Mouse (Mus musculus) cortical plate, adult 2 months (tissue): ENCODE data around the gene Thtpa. TPM values are rescaled to one million over a fixed set of nuclear protein-coding genes. Genes with fewer than 3 reads are reported as not detected.

ENCODE experiments used
- H3K27ac ChIP-seq: fragments of 200-500 bp; 2 replicates; pipeline ENCODE4 v1.5.1; 2012; ENCODE audit warnings: low read length, control low read depth, inconsistent platforms; ENCODE audit not compliant: insufficient read depth
- H3K4me1 ChIP-seq: fragments of 200-500 bp; 2 replicates; pipeline ENCODE4 v1.6.1; 2011; ENCODE audit warnings: low read length; ENCODE audit not compliant: control insufficient read depth, insufficient read depth
- H3K4me3 ChIP-seq: fragments of 200-500 bp; 2 replicates; pipeline ENCODE4 v1.5.1; 2011; ENCODE audit warnings: mild to moderate bottlenecking, low read length, control low read depth; ENCODE audit not compliant: insufficient read depth
- CTCF ChIP-seq: fragments of 200-500 bp; IDR thresholded peaks from 2 replicates; pipeline ENCODE4 v1.5.1; 2011; ENCODE audit warnings: mild to moderate bottlenecking, control low read depth, low read length; ENCODE audit not compliant: insufficient read depth; ENCODE audit errors: extremely low read depth
- POLR2A ChIP-seq: fragments of 200-500 bp; IDR thresholded peaks from 2 replicates; pipeline ENCODE4 v1.6.1; 2011; ENCODE audit warnings: mild to moderate bottlenecking, low read length, control low read depth; ENCODE audit not compliant: insufficient read depth; ENCODE audit errors: extremely low read depth
- polyA plus RNA-seq: library from polyadenylated mRNA; depleted of rRNA; stranded (reverse); fragments of >200 nt; gene quantifications from 2 replicates; pipeline ENCODE4 v1.2.3, GENCODE M21; 2012; rRNA removed

Thtpa gene
- polyA plus RNA-seq, 1 experiment, result 13.8 TPM

DNA sequence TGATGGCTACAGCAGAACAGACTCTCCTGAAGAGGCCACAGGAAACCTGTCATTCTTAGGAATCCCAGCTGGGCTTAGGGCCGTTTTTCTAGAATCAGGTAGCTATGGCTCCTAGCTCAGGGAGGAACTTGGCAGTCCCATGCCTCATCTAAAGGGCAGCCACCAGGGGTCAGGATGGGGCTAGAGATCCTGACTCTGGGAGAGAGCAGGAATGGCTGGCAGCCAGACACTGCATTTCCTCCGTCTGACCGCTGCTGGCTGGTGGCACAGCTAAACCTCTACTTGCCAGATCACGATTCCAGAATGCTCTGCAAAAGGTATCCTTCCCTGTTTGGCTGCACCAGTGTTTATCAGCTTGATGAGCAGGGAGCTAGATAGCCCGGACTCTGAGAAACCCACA is 27.4 kb downstream of the Thtpa start:
- Histone ChIP-seq H3K4me1 (peaks cover 6% of the 10 kb centered on the region), H3K27ac (no peak overlapping the region), H3K4me3 (no peak overlapping the region)
- TF ChIP-seq CTCF (peak; percentile 58), POLR2A (no peak)

DNA sequence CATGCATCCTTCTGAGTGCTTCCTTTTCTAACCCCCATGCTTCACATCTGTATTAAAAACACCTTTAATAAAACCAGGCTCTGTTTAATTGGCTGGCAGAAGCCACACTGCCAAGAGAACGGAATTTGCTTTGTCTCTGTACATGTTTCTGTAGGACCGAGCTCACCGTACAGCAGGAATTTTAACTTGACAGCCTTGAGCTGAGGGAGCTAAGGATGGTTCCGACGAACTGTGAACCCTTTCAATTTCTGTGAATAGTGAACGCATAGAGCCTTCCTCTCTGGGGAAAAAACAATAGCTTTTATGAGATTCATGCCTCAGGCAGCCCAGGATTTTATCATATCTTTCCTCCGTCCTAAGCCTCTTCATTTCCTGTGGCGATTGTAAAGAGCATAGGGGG is 27.8 kb downstream of the Thtpa start:
- no peak overlapping the region for H3K4me3 ChIP-seq
- H3K4me1 ChIP-seq, result peaks cover 5% of the 10 kb centered on the region
- TF ChIP-seq CTCF (no peak), POLR2A (no peak)
- no peak overlapping the region for H3K27ac ChIP-seq

DNA sequence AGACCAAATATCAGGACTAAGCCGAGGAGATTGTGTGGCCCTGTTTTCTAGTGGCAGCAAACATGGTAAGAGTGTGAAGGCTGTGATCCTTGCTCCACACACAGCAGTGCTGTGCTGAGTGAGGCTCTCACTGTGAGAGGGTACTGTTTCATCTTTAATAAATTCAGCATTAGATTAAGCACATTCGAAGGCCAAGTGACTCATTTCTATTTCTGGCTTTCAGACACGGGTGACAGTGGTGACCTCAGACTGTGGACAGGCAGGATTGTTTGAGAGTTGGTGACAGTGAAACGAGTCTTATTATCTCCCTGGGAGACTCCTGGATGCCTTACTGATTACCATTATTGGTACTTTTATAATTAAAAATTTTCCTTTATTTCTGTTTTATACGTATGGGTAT is 31.1 kb downstream of the Thtpa start:
- no peak for TF ChIP-seq POLR2A
- TF ChIP-seq CTCF, result no peak
- no peak overlapping the region for H3K27ac ChIP-seq
- no peak overlapping the region for H3K4me3 ChIP-seq
- H3K4me1 ChIP-seq, result peaks cover 3% of the 10 kb centered on the region

DNA sequence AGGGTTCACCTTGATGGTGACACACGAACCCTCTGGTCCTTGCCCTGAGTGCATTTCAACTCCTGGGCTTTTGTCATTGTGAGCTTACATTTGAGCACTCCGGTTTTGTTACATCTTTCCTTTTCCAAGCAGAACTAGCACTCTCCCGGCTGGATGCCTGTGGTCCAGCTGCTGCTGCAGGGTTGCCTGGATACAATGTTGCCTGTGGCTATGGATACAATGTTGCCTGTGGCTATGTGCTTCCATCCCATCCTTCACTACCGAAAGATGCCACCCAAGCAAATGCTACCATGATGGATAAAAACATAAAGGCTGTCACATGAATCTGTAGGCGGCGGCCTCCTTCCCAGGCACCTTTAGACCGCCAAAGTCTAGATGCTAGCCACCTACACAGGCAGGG is 31.9 kb downstream of the Thtpa start:
- Histone ChIP-seq H3K4me3 (no peak overlapping the region), H3K4me1 (peaks cover 3% of the 10 kb centered on the region), H3K27ac (no peak overlapping the region)
- TF ChIP-seq CTCF (no peak), POLR2A (no peak)

DNA sequence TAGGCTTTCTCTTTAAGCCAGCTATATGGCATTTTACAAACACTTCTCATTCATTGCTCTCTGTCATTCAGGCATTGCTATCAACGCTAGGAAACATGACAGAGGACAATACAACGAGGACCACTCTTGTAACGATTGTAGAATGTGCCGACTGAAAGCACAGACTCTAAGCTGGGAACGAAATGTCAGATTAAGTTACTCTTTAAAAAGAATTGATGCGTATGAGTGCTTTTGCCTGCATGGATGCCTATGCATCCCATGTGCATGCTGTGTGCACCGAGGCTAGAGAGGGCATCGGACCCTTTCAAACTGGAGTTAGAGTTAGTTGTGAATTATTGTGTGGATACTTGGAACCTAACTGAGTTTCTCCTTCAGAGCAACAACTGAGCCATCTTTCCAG is 41.1 kb downstream of the Thtpa start:
- Histone ChIP-seq H3K4me1 (no peaks in the 10 kb centered on the region), H3K4me3 (no peak overlapping the region), H3K27ac (no peak overlapping the region)
- TF ChIP-seq POLR2A (no peak), CTCF (no peak)

DNA sequence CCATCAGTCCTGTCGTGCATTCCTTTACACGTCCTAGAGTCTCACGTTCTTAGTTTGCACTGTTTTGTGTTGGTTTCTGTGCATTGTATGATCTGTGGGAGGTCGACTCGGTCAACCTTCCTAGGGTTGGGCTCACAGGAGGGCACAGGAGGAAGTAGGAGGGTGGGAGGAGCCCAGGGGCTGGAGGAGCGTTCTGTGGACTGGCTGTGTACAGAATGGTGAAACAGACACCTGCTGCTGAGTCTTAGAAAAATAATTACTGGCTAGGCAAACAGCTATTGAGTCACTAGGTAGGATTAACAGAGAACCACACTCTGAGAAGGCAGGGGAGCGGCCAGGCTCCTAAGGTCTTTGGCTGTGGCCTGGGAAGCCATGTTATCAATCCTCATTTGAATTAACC is 44.7 kb downstream of the Thtpa start:
- Histone ChIP-seq H3K27ac (no peak overlapping the region), H3K4me1 (no peaks in the 10 kb centered on the region), H3K4me3 (no peak overlapping the region)
- TF ChIP-seq CTCF (no peak), POLR2A (no peak)

DNA sequence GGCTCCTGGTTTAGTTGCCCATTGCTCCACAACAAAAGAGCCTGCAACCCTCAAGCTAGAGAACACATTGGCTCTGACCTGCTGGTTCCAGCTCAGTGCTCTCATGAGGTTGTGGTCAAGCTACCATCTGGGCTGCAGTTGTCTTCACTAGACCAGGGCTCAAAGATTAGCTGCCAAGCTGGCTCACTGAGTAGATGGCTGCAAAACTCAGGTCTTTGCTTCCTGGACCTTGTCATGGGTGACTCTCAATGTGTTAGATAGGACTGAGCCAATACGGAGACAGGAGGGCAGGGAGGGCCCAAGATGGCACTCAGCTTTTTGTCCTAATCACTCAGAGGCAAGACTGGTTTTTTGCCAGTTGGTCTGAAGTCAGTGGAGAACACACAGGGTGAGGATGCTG is 51.7 kb downstream of the Thtpa start:
- Histone ChIP-seq H3K4me1 (no peaks in the 10 kb centered on the region), H3K27ac (no peak overlapping the region), H3K4me3 (no peak overlapping the region)
- no peak for TF ChIP-seq CTCF

DNA sequence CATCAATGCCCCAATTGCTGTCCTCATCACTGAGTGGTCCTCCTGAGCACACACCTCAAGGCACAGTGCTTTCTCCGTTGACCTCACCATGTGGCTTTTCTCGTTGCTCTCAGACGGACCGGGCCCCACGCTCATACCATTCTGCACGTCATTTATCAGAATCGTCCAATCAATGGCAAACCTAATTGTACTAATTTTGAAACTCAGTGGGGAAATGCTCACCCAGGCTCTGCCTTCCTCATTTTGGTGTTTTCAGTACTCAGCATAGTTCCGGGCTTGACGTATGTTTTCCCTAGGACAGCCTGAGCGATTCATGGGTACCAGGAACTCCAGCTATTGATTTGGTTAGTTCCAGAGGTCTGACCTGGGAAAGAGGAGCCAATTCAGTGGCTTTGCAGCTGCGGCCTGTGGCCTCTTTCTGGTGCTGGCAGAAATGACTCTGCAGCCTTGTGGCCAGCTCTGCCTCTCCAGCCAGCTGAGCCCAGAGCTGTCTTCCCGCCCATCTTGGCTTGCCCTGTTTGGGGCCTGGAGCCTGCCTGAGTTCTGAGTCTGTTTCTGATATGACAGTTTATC is 52.3 kb downstream of the Thtpa start:
- TF ChIP-seq CTCF (no peak), POLR2A (no peak)
- Histone ChIP-seq H3K4me3 (no peak overlapping the region), H3K4me1 (no peaks in the 10 kb centered on the region), H3K27ac (no peak overlapping the region)

DNA sequence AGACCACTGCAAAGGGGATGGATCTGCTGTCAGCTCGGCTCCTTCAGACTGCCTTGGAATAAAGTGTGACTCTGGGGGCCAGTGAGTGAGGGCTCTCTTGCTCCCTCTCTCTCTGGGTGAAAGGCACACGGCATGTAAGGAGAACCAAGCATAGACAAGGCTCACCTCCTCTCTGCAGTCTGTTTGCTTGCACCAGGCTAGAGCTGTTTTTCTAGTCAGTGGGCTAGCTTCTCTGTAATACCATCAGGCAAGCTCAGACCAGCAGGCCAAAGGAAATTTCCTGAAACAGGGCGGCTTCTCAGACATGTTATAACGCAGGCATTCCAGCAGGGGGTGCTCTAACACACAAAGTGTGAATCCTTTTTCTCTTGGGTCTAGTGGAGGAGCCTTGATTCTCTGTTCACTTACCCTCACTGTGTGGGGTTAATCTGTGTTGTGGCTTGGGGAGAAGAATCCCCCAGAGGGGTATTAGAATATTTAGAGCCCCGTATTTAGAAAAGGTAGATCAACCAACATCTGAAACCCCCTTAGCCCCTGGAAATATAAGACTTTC is 53.9 kb downstream of the Thtpa start:
- no peak for TF ChIP-seq POLR2A
- TF ChIP-seq CTCF, result peak; percentile 89
- Histone ChIP-seq H3K4me1 (no peaks in the 10 kb centered on the region), H3K27ac (no peak overlapping the region), H3K4me3 (no peak overlapping the region)

Other genes starting within 250 kb of the Thtpa start
- gene Homez, start 223.8 kb upstream of the Thtpa start, polyA plus RNA-seq, result 9.6 TPM in 2 replicates
- gene Ppp1r3e, start 217.2 kb upstream of the Thtpa start, polyA plus RNA-seq, result 15.7 and 16.1 TPM in 2 replicates
- 109 and 115 TPM in 2 replicates for gene Bcl2l2, start 211.4 kb upstream of the Thtpa start, polyA plus RNA-seq
- 0.15 and 0.50 TPM in 2 replicates for gene Gm20521, start 211.3 kb upstream of the Thtpa start, polyA plus RNA-seq
- 414 and 456 TPM in 2 replicates for gene Pabpn1, start 202.3 kb upstream of the Thtpa start, polyA plus RNA-seq
- gene Slc22a17, start 181.7 kb upstream of the Thtpa start, polyA plus RNA-seq, result 776 and 795 TPM in 2 replicates
- gene Efs, start 168.7 kb upstream of the Thtpa start, polyA plus RNA-seq, result 7.5 and 8.2 TPM in 2 replicates
- 0.13 and 0.17 TPM in 2 replicates for gene Il25, start 162.1 kb upstream of the Thtpa start, polyA plus RNA-seq
- gene Cmtm5, start 158.5 kb upstream of the Thtpa start, polyA plus RNA-seq, result 136 and 169 TPM in 2 replicates
- gene Myh6, start 127.9 kb upstream of the Thtpa start, polyA plus RNA-seq, result 0.17 TPM in 1 of 2 replicates, not detected in the other
- not detected in 2 replicates for gene Gm17428, start 117.9 kb upstream of the Thtpa start, polyA plus RNA-seq
- 29.0 and 34.8 TPM in 2 replicates for gene Myh7, start 100.2 kb upstream of the Thtpa start, polyA plus RNA-seq
- gene Ngdn, start 79.3 kb upstream of the Thtpa start, polyA plus RNA-seq, result 35.3 and 38.6 TPM in 2 replicates
- 13.0 and 13.1 TPM in 2 replicates for gene Zfhx2, start 2.5 kb upstream of the Thtpa start, polyA plus RNA-seq
- 14.7 and 15.4 TPM in 2 replicates for gene Ap1g2, start 11.8 kb downstream of the Thtpa start, polyA plus RNA-seq
- 244 and 247 TPM in 2 replicates for gene Jph4, start 22.2 kb downstream of the Thtpa start, polyA plus RNA-seq
- gene Dhrs2, start 127.2 kb downstream of the Thtpa start, polyA plus RNA-seq, result 0.13 TPM in 1 of 2 replicates, not detected in the other